Mouse (Mus musculus) embryonic facial prominence, embryonic 11.5 days (tissue): ENCODE data around the gene Tet3. TPM values are rescaled to one million over a fixed set of nuclear protein-coding genes. Genes with fewer than 3 reads are reported as not detected.

Experiments
- ATAC-seq: fragments of 200-750 bp; cut with Nextera tagmentation; replicated peaks from 2 replicates; pipeline ENCODE4 v1.8.0; 2017; ENCODE audit warnings: low read depth; ENCODE audit not compliant: insufficient number of reproducible peaks, low FRiP score, low TSS enrichment
- DNase-seq: peaks from one replicate; pipeline ENCODE4 v3.0.0-alpha.2; 2015; ENCODE audit warnings: low spot score
- H3K27ac ChIP-seq: fragments of 300-500 bp; sonication (generic); replicated peaks from 2 replicates; pipeline ENCODE4 v1.5.1; 2014; ENCODE audit warnings: mild to moderate bottlenecking, low read depth, low read length, control low read depth
- H3K27me3 ChIP-seq: fragments of 300-500 bp; sonication (generic); 2 replicates; pipeline ENCODE4 v1.6.1; 2014; ENCODE audit warnings: mild to moderate bottlenecking, low read length, moderate library complexity, mixed read lengths; ENCODE audit not compliant: control insufficient read depth, insufficient read depth
- H3K36me3 ChIP-seq: fragments of 300-500 bp; sonication (generic); replicated peaks from 2 replicates; pipeline ENCODE4 v1.6.1; 2014; ENCODE audit warnings: low read depth, mild to moderate bottlenecking, low read length, moderate library complexity, mixed read lengths; ENCODE audit not compliant: control insufficient read depth, insufficient read depth
- H3K4me1 ChIP-seq: fragments of 300-500 bp; sonication (generic); 2 replicates; pipeline ENCODE4 v1.6.1; 2014; ENCODE audit warnings: low read length, mixed read lengths; ENCODE audit not compliant: control insufficient read depth, insufficient read depth
- H3K4me2 ChIP-seq: fragments of 300-500 bp; sonication (generic); 2 replicates; pipeline ENCODE4 v1.6.1; 2014; ENCODE audit warnings: low read depth, mild to moderate bottlenecking, control low read depth, low read length, moderate library complexity
- H3K4me3 ChIP-seq: fragments of 300-500 bp; sonication (generic); 2 replicates; pipeline ENCODE4 v1.5.1; 2014; ENCODE audit warnings: low read depth, low read length, control low read depth
- H3K9ac ChIP-seq: fragments of 300-500 bp; sonication (generic); replicated peaks from 2 replicates; pipeline ENCODE4 v1.6.1; 2014; ENCODE audit warnings: mild to moderate bottlenecking, control low read depth, low read length
- H3K9me3 ChIP-seq: fragments of 300-500 bp; sonication (generic); replicated peaks from 2 replicates; pipeline ENCODE4 v1.6.1; 2016; ENCODE audit warnings: mild to moderate bottlenecking, low read length, inconsistent platforms, mixed read lengths; ENCODE audit not compliant: control insufficient read depth
- WGBS: fragments of 180-500 bp; shearing (Covaris S2); extraction: QIAGEN DNeasy Blood & Tissue Kit; methylation state at CpG from one replicate; pipeline ENCODE4 v1.1.7; 2014; 5-methylcytosine and 5-hydroxymethylcytosine counted together
- polyA plus RNA-seq: library from polyadenylated mRNA; unstranded; fragments of >200 nt; fragmentation: Nextera tagmentation; extraction: Ambion mirVana; gene quantifications from 2 replicates; pipeline ENCODE4 v1.2.1, GENCODE M21; 2014

The Tet3 gene
- polyA plus RNA-seq, 1 experiment from 2014 or later: 24.3 TPM

- Histone ChIP-seq H3K4me1 (peaks cover 7% of the 10 kb centered on the region), H3K27me3 (no peaks in the 10 kb centered on the region), H3K4me2 (no peak overlapping the region), H3K36me3 (peaks cover 3% of the 10 kb centered on the region; the same call in 1 of the 2 replicates), H3K9me3 (no peaks in the 10 kb centered on the region), H3K9ac (no peak overlapping the region), H3K27ac (no peak overlapping the region), H3K4me3 (no peak overlapping the region)
- DNase-seq (no peak), ATAC-seq (no peak)
- WGBS: 73% methylated on average over 3 of the region's 3 CpGs
Measured at GRCm38 (mm10) chr6:83449440-83449839, 9.4 kb downstream of the Tet3 start.

GRCm38 (mm10) chr6:83448911-83449310 is 10.0 kb downstream of the Tet3 start:
- DNase-seq: no peak
- no peak overlapping the region for H3K9ac ChIP-seq
- no peak overlapping the region for H3K4me3 ChIP-seq
- no peak overlapping the region for H3K4me2 ChIP-seq
- H3K27ac ChIP-seq: no peak overlapping the region
- ATAC-seq: no peak
- 77% methylated on average over 4 of the region's 4 CpGs for WGBS
- no peaks in the 10 kb centered on the region for H3K9me3 ChIP-seq
- no peaks in the 10 kb centered on the region for H3K27me3 ChIP-seq
- peaks cover 3% of the 10 kb centered on the region; the same call in 1 of the 2 replicates for H3K36me3 ChIP-seq
- H3K4me1 ChIP-seq: peaks cover 9% of the 10 kb centered on the region

- Histone ChIP-seq H3K9me3 (no peaks in the 10 kb centered on the region), H3K36me3 (peaks cover 3% of the 10 kb centered on the region; the same call in 1 of the 2 replicates)
Measured at GRCm38 (mm10) chr6:83447031-83447430, 11.9 kb downstream of the Tet3 start.

GRCm38 (mm10) chr6:83445796-83446195 is 13.1 kb downstream of the Tet3 start:
- Histone ChIP-seq H3K27me3 (no peaks in the 10 kb centered on the region), H3K36me3 (peaks cover 3% of the 10 kb centered on the region; the same call in 1 of the 2 replicates), H3K4me3 (no peak overlapping the region), H3K4me2 (no peak overlapping the region), H3K9me3 (no peaks in the 10 kb centered on the region), H3K4me1 (peaks cover 5% of the 10 kb centered on the region), H3K27ac (no peak overlapping the region), H3K9ac (no peak overlapping the region)
- ATAC-seq (no peak), DNase-seq (no peak)
- WGBS: 64% methylated on average over 2 of the region's 2 CpGs

More at GRCm38 (mm10) chr6:83447031-83447430, 11.9 kb downstream of the Tet3 start:
- Histone ChIP-seq H3K9ac (no peak overlapping the region), H3K4me2 (no peak overlapping the region), H3K27ac (no peak overlapping the region), H3K4me3 (no peak overlapping the region), H3K4me1 (peaks cover 9% of the 10 kb centered on the region), H3K27me3 (no peaks in the 10 kb centered on the region)
- WGBS: 72% methylated on average over 7 of the region's 7 CpGs
- ATAC-seq: no peak
- DNase-seq: no peak

- Histone ChIP-seq H3K4me3 (no peak overlapping the region), H3K4me2 (no peak overlapping the region; the same call in 1 of the 2 replicates), H3K4me1 (peaks cover 14% of the 10 kb centered on the region), H3K9ac (no peak overlapping the region), H3K9me3 (no peaks in the 10 kb centered on the region), H3K27ac (0 out of 2 replicates have a peak overlapping the region, but pooled peaks have one; percentile 32), H3K27me3 (no peaks in the 10 kb centered on the region), H3K36me3 (peaks cover 3% of the 10 kb centered on the region; the same call in 1 of the 2 replicates)
- WGBS: 18% methylated on average over 13 of the region's 13 CpGs
- DNase-seq (peak; percentile 38), ATAC-seq (no peak)
Measured at GRCm38 (mm10) chr6:83443441-83444340, 15.2 kb downstream of the Tet3 start.

GRCm38 (mm10) chr6:83442639-83443038 is 16.2 kb downstream of the Tet3 start:
- Histone ChIP-seq H3K4me2 (no peak overlapping the region), H3K4me3 (no peak overlapping the region)
- WGBS: 38% methylated on average over 3 of the region's 3 CpGs

GRCm38 (mm10) chr6:83441259-83442061 is 17.4 kb downstream of the Tet3 start:
- 0% methylated on average over 35 of the region's 48 CpGs for WGBS
- Histone ChIP-seq H3K4me2 (peak overlapping the region; percentile 80), H3K27ac (peak overlapping the region; percentile 87), H3K27me3 (no peaks in the 10 kb centered on the region), H3K4me3 (peak overlapping the region; percentile 64), H3K36me3 (peaks cover 3% of the 10 kb centered on the region; the same call in 1 of the 2 replicates), H3K9me3 (no peaks in the 10 kb centered on the region), H3K4me1 (peaks cover 14% of the 10 kb centered on the region), H3K9ac (peak overlapping the region; percentile 74)
- ATAC-seq (peak; percentile 90), DNase-seq (peak; percentile 91)

More at GRCm38 (mm10) chr6:83442639-83443038, 16.2 kb downstream of the Tet3 start:
- Histone ChIP-seq H3K9me3 (no peaks in the 10 kb centered on the region), H3K4me1 (peaks cover 14% of the 10 kb centered on the region), H3K36me3 (peaks cover 3% of the 10 kb centered on the region; the same call in 1 of the 2 replicates), H3K27ac (no peak overlapping the region), H3K9ac (peak overlapping the region; percentile 37), H3K27me3 (no peaks in the 10 kb centered on the region)
- DNase-seq (no peak), ATAC-seq (no peak)
